Mouse (Mus musculus) olfactory bulb, adult 2 months (tissue): ENCODE measurements around the gene Ghitm.

Source experiments
- CTCF ChIP-seq: fragments of 200-500 bp; IDR thresholded peaks from 2 replicates; pipeline ENCODE4 v1.5.1; 2012; ENCODE audit warnings: low read depth, mild to moderate bottlenecking, low read length, moderate library complexity; ENCODE audit not compliant: insufficient read depth
- POLR2A ChIP-seq: fragments of 200-500 bp; IDR thresholded peaks from 2 replicates; pipeline ENCODE4 v1.6.1; 2012; ENCODE audit warnings: mild to moderate bottlenecking, low read depth, low read length, moderate library complexity; ENCODE audit not compliant: insufficient read depth

- TF ChIP-seq CTCF (no peak), POLR2A (no peak)
Measured at GRCm38 (mm10) chr14:37135671-37136070, 599 bp upstream of the Ghitm start.
